Mouse (Mus musculus) forebrain, embryonic 13.5 days (tissue): ENCODE results near the gene Polr3g. TPM values are rescaled to one million over a fixed set of nuclear protein-coding genes. Genes with fewer than 3 reads are reported as not detected.

Experiments used
- ATAC-seq: fragments of 200-750 bp; cut with Nextera tagmentation; 2 replicates; pipeline ENCODE4 v1.8.0; 2017
- H3K27ac ChIP-seq: fragments of 300-500 bp; sonication (generic); 2 replicates; pipeline ENCODE4 v1.5.1; 2015; ENCODE audit warnings: inconsistent platforms, mild to moderate bottlenecking, moderate library complexity
- H3K27me3 ChIP-seq: fragments of 300-500 bp; sonication (generic); 2 replicates; pipeline ENCODE4 v1.6.1; 2015; ENCODE audit warnings: mild to moderate bottlenecking, inconsistent platforms
- H3K36me3 ChIP-seq: fragments of 300-500 bp; sonication (generic); 2 replicates; pipeline ENCODE4 v1.6.1; 2015; ENCODE audit warnings: mild to moderate bottlenecking, inconsistent platforms; ENCODE audit not compliant: poor library complexity, severe bottlenecking
- H3K4me1 ChIP-seq: fragments of 300-500 bp; sonication (generic); 2 replicates; pipeline ENCODE4 v1.6.1; 2015; ENCODE audit warnings: inconsistent platforms
- H3K4me2 ChIP-seq: fragments of 300-500 bp; sonication (generic); 2 replicates; pipeline ENCODE4 v1.6.1; 2015; ENCODE audit warnings: inconsistent platforms, mild to moderate bottlenecking, moderate library complexity
- H3K4me3 ChIP-seq: fragments of 300-500 bp; sonication (generic); 2 replicates; pipeline ENCODE4 v1.5.1; 2015; ENCODE audit warnings: mild to moderate bottlenecking, inconsistent platforms
- H3K9ac ChIP-seq: fragments of 300-500 bp; sonication (generic); 2 replicates; pipeline ENCODE4 v1.6.1; 2015; ENCODE audit warnings: mild to moderate bottlenecking, inconsistent platforms
- H3K9me3 ChIP-seq: fragments of 300-500 bp; sonication (generic); replicated peaks from 2 replicates; pipeline ENCODE4 v1.6.1; 2016; ENCODE audit warnings: inconsistent platforms
- WGBS: fragments of 180-500 bp; shearing (Covaris S2); methylation state at CpG from one replicate; pipeline ENCODE4 v1.1.7; 2015; 5-methylcytosine and 5-hydroxymethylcytosine counted together
- polyA plus RNA-seq: library from polyadenylated mRNA; unstranded; fragments of >200 nt; fragmentation: Nextera tagmentation; extraction: Ambion mirVana; gene quantifications from 2 replicates; pipeline ENCODE4 v1.2.1, GENCODE M21; 2015

Gene Polr3g
- polyA plus RNA-seq, 1 experiment from 2014 or later: 7.7 TPM

GRCm38 (mm10) chr13:81713896-81714295 lies 3.1 kb upstream of the Polr3g start:
- no peak overlapping the region for H3K27ac ChIP-seq
- ATAC-seq: no peak
- H3K27me3 ChIP-seq: no peaks in the 10 kb centered on the region
- H3K4me2 ChIP-seq: no peak overlapping the region
- WGBS: 93% methylated on average over 1 of the region's 1 CpGs
- no peaks in the 10 kb centered on the region for H3K9me3 ChIP-seq
- H3K9ac ChIP-seq: no peak overlapping the region
- no peaks in the 10 kb centered on the region for H3K36me3 ChIP-seq
- H3K4me1 ChIP-seq: peaks cover 23% of the 10 kb centered on the region
- no peak overlapping the region for H3K4me3 ChIP-seq

GRCm38 (mm10) chr13:81711546-81712371 lies 946 bp upstream of the Polr3g start:
- peak; percentile 26 for ATAC-seq
- Histone ChIP-seq H3K4me3 (peak overlapping the region; percentile 88), H3K27ac (peak overlapping the region; percentile 88), H3K36me3 (no peaks in the 10 kb centered on the region), H3K4me1 (peaks cover 23% of the 10 kb centered on the region), H3K27me3 (no peaks in the 10 kb centered on the region), H3K9ac (peak overlapping the region; percentile 84), H3K9me3 (no peaks in the 10 kb centered on the region), H3K4me2 (peak overlapping the region; percentile 98)
- under 1% methylated on average over 42 of the region's 42 CpGs for WGBS

- H3K4me3 ChIP-seq: peak overlapping the region; percentile 88
- WGBS: 1% methylated on average over 7 of the region's 7 CpGs
- H3K9ac ChIP-seq: peak overlapping the region; percentile 84
- no peak overlapping the region for H3K27ac ChIP-seq
- H3K9me3 ChIP-seq: no peaks in the 10 kb centered on the region
- peaks cover 23% of the 10 kb centered on the region for H3K4me1 ChIP-seq
- peak overlapping the region; percentile 98 for H3K4me2 ChIP-seq
- H3K27me3 ChIP-seq: no peaks in the 10 kb centered on the region
- no peak for ATAC-seq
- H3K36me3 ChIP-seq: no peaks in the 10 kb centered on the region
Observed at GRCm38 (mm10) chr13:81710266-81710665, 547 bp downstream of the Polr3g start.

- H3K9me3 ChIP-seq: no peaks in the 10 kb centered on the region
- no peak overlapping the region for H3K9ac ChIP-seq
- 27% methylated on average over 4 of the region's 4 CpGs for WGBS
- H3K27me3 ChIP-seq: no peaks in the 10 kb centered on the region
- peak overlapping the region; percentile 98 for H3K4me2 ChIP-seq
- peak overlapping the region; percentile 88 for H3K4me3 ChIP-seq
- H3K36me3 ChIP-seq: no peaks in the 10 kb centered on the region
- no peak for ATAC-seq
- peaks cover 23% of the 10 kb centered on the region for H3K4me1 ChIP-seq
- H3K27ac ChIP-seq: no peak overlapping the region
Observed at GRCm38 (mm10) chr13:81709805-81710204, 1.0 kb downstream of the Polr3g start.

GRCm38 (mm10) chr13:81706311-81706710 lies 4.5 kb downstream of the Polr3g start:
- no peak overlapping the region for H3K9ac ChIP-seq
- WGBS: 95% methylated on average over 5 of the region's 5 CpGs
- H3K4me2 ChIP-seq: no peak overlapping the region
- peaks cover 11% of the 10 kb centered on the region for H3K4me1 ChIP-seq
- no peaks in the 10 kb centered on the region for H3K9me3 ChIP-seq
- H3K4me3 ChIP-seq: no peak overlapping the region
- H3K27ac ChIP-seq: no peak overlapping the region
- no peak for ATAC-seq
- no peaks in the 10 kb centered on the region for H3K27me3 ChIP-seq
- no peaks in the 10 kb centered on the region for H3K36me3 ChIP-seq

GRCm38 (mm10) chr13:81703621-81704020 lies 7.2 kb downstream of the Polr3g start:
- Histone ChIP-seq H3K36me3 (no peaks in the 10 kb centered on the region), H3K9ac (no peak overlapping the region), H3K9me3 (no peaks in the 10 kb centered on the region), H3K4me3 (no peak overlapping the region), H3K27me3 (no peaks in the 10 kb centered on the region), H3K27ac (no peak overlapping the region), H3K4me1 (no peaks in the 10 kb centered on the region), H3K4me2 (no peak overlapping the region)
- no peak for ATAC-seq
- 81% methylated on average over 9 of the region's 9 CpGs for WGBS

GRCm38 (mm10) chr13:81703148-81703547 lies 7.7 kb downstream of the Polr3g start:
- Histone ChIP-seq H3K9ac (no peak overlapping the region), H3K4me1 (no peaks in the 10 kb centered on the region), H3K4me3 (no peak overlapping the region), H3K36me3 (0 out of 2 replicates have a peak, but pooled peaks cover 4% of the 10 kb centered on the region), H3K4me2 (no peak overlapping the region), H3K27ac (no peak overlapping the region), H3K9me3 (no peaks in the 10 kb centered on the region), H3K27me3 (no peaks in the 10 kb centered on the region)
- no peak for ATAC-seq
- WGBS: 61% methylated on average over 7 of the region's 7 CpGs

- H3K9me3 ChIP-seq: no peaks in the 10 kb centered on the region
- H3K9ac ChIP-seq: no peak overlapping the region
- no peak overlapping the region for H3K4me2 ChIP-seq
- 93% methylated on average over 12 of the region's 12 CpGs for WGBS
- H3K36me3 ChIP-seq: 0 out of 2 replicates have a peak, but pooled peaks cover 10% of the 10 kb centered on the region
- no peaks in the 10 kb centered on the region for H3K27me3 ChIP-seq
- no peak overlapping the region for H3K4me3 ChIP-seq
- ATAC-seq: no peak
- no peaks in the 10 kb centered on the region for H3K4me1 ChIP-seq
- H3K27ac ChIP-seq: no peak overlapping the region
Observed at GRCm38 (mm10) chr13:81694446-81694845, 16.4 kb downstream of the Polr3g start.

- H3K4me3 ChIP-seq: no peak overlapping the region
- H3K36me3 ChIP-seq: no peaks in the 10 kb centered on the region
- ATAC-seq: 0 out of 2 replicates have a peak, but pooled peaks have one; percentile 48
- no peaks in the 10 kb centered on the region for H3K9me3 ChIP-seq
- WGBS: 60% methylated on average over 9 of the region's 9 CpGs
- no peak overlapping the region for H3K9ac ChIP-seq
- H3K4me2 ChIP-seq: no peak overlapping the region
- no peak overlapping the region for H3K27ac ChIP-seq
- H3K4me1 ChIP-seq: no peaks in the 10 kb centered on the region
- no peaks in the 10 kb centered on the region for H3K27me3 ChIP-seq
Observed at GRCm38 (mm10) chr13:81691606-81692005, 19.2 kb downstream of the Polr3g start.

GRCm38 (mm10) chr13:81690477-81690876 lies 20.3 kb downstream of the Polr3g start:
- 92% methylated on average over 10 of the region's 10 CpGs for WGBS
- Histone ChIP-seq H3K9ac (no peak overlapping the region), H3K4me1 (no peaks in the 10 kb centered on the region), H3K9me3 (no peaks in the 10 kb centered on the region), H3K4me2 (no peak overlapping the region), H3K36me3 (no peaks in the 10 kb centered on the region), H3K27me3 (no peaks in the 10 kb centered on the region), H3K4me3 (no peak overlapping the region), H3K27ac (no peak overlapping the region)
- ATAC-seq: no peak

GRCm38 (mm10) chr13:81689587-81689986 lies 21.2 kb downstream of the Polr3g start:
- Histone ChIP-seq H3K4me2 (no peak overlapping the region), H3K9ac (no peak overlapping the region), H3K4me1 (no peaks in the 10 kb centered on the region), H3K27me3 (no peaks in the 10 kb centered on the region), H3K36me3 (no peaks in the 10 kb centered on the region), H3K9me3 (no peaks in the 10 kb centered on the region), H3K27ac (no peak overlapping the region), H3K4me3 (no peak overlapping the region)
- no peak for ATAC-seq
- 91% methylated on average over 3 of the region's 3 CpGs for WGBS

GRCm38 (mm10) chr13:81684884-81685283 lies 25.9 kb downstream of the Polr3g start:
- no peak overlapping the region for H3K4me2 ChIP-seq
- H3K9me3 ChIP-seq: no peaks in the 10 kb centered on the region
- no peak overlapping the region for H3K9ac ChIP-seq
- 0 out of 2 replicates have a peak, but pooled peaks cover 10% of the 10 kb centered on the region for H3K36me3 ChIP-seq
- no peaks in the 10 kb centered on the region for H3K27me3 ChIP-seq
- no peaks in the 10 kb centered on the region for H3K4me1 ChIP-seq
- H3K4me3 ChIP-seq: no peak overlapping the region
- no peak for ATAC-seq
- WGBS: 89% methylated on average over 3 of the region's 3 CpGs
- H3K27ac ChIP-seq: no peak overlapping the region
